Mouse (Mus musculus) lung, postnatal 0 days (tissue): ENCODE data around the gene Pygm.

Experiments
- CTCF ChIP-seq: IDR thresholded peaks from 2 replicates; pipeline ENCODE4 v1.5.1; 2016; ENCODE audit warnings: antibody characterized with exemption, mild to moderate bottlenecking
- EP300 ChIP-seq: IDR thresholded peaks from 2 replicates; pipeline ENCODE4 v1.6.1; 2016; ENCODE audit warnings: antibody characterized with exemption, mild to moderate bottlenecking, control low read depth

- no peak for TF ChIP-seq CTCF
- no peak for TF ChIP-seq EP300
Measured at GRCm38 (mm10) chr19:6352107-6352505, 32.1 kb upstream of the Pygm start.
